Comparison of ENCODE assay signal across 8 mouse cellular contexts in genomic region chr4:105070982-105071381, GRCm38 (mm10). TPM values are rescaled to one million over a fixed set of nuclear protein-coding genes. Genes with fewer than 3 reads are reported as not detected.
DNase-seq lines count a peak whose midpoint lies in the region; ATAC-seq and TF ChIP-seq lines count a peak whose summit lies in the region.
"Had no signal": no experiment of that assay in that cellular context is flagged by ENCODE, and none has a peak within 500 bp of the region (broad histone marks: within the 10 kb centered on the region; RNA-seq: fewer than 3 reads in every experiment).

No protein-coding gene starts in this region.

- H3K4me3 ChIP-seq in ES-E14 (ENCODE audit: insufficient read depth in 1 of 2, low read depth in 1 of 2, low read length in 2 of 2, poor library complexity in 1 of 2, severe bottlenecking in 1 of 2) = no peak overlapping the region
- no peak overlapping the region for H3K4me3 ChIP-seq in embryonic facial prominence, embryonic 14.5 days (ENCODE audit: low read depth, low read length)
- H3K4me3 ChIP-seq in hindbrain, embryonic 11.5 days (ENCODE audit: low read depth, low read length) = no peak overlapping the region
- H3K4me3 ChIP-seq: liver, embryonic 15.5 days had no signal

- peak; percentile 57; the same call in 1 of the 2 replicates for ATAC-seq in embryonic facial prominence, embryonic 14.5 days (ENCODE audit: low read depth)
- no peak for ATAC-seq in hindbrain, embryonic 11.5 days (ENCODE audit: low FRiP score)

- H3K9me3 ChIP-seq in ES-E14 (ENCODE audit: control insufficient read depth, insufficient read depth, low read depth, low read length) = no peaks in the 10 kb centered on the region
- H3K9me3 ChIP-seq in embryonic facial prominence, embryonic 14.5 days (ENCODE audit: control insufficient read depth, low read length) = no peaks in the 10 kb centered on the region
- H3K9me3 ChIP-seq in hindbrain, embryonic 11.5 days (ENCODE audit: control insufficient read depth, low read length) = no peaks in the 10 kb centered on the region
- H3K9me3 ChIP-seq: liver, embryonic 15.5 days had no signal

- 32% methylated on average over 3 of the region's 3 CpGs for WGBS in embryonic facial prominence, embryonic 14.5 days
- 47% methylated on average over 3 of the region's 3 CpGs for WGBS in hindbrain, embryonic 11.5 days

- no peaks in the 10 kb centered on the region for H3K36me3 ChIP-seq in ES-E14 (ENCODE audit: control insufficient read depth, insufficient read depth, low read length, poor library complexity, severe bottlenecking)
- H3K36me3 ChIP-seq in embryonic facial prominence, embryonic 14.5 days (ENCODE audit: control insufficient read depth, insufficient read depth, low read length) = no peaks in the 10 kb centered on the region
- no peaks in the 10 kb centered on the region for H3K36me3 ChIP-seq in hindbrain, embryonic 11.5 days (ENCODE audit: control insufficient read depth, insufficient read depth, low read length)
- H3K36me3 ChIP-seq: liver, embryonic 15.5 days had no signal

- peak; percentile 76 for DNase-seq in ES-E14 (ENCODE audit: low read depth, low spot score)
- peak; percentile 86 to 88 for DNase-seq in adrenal gland, postnatal 36 days
- DNase-seq in embryonic facial prominence, embryonic 14.5 days (ENCODE audit: low spot score) = peak; percentile 74
- DNase-seq in hindbrain, embryonic 11.5 days (ENCODE audit: low spot score) = peak; percentile 76
- DNase-seq in layer of hippocampus, adult 9-10 months (ENCODE audit: low spot score) = peak; percentile 48
- peak; percentile 76 to 79 for DNase-seq in lung, postnatal 4 days
- DNase-seq in spleen, postnatal 36 days (ENCODE audit: low spot score in 2 of 2) = peak; percentile 29 to 30

- H3K9ac ChIP-seq in ES-E14 (ENCODE audit: insufficient read depth, low read depth, low read length, poor library complexity, severe bottlenecking) = no peak overlapping the region
- no peak overlapping the region for H3K9ac ChIP-seq in embryonic facial prominence, embryonic 14.5 days (ENCODE audit: low read depth, low read length)
- no peak overlapping the region for H3K9ac ChIP-seq in hindbrain, embryonic 11.5 days (ENCODE audit: low read depth, low read length)
- H3K9ac ChIP-seq: liver, embryonic 15.5 days had no signal

- H3K27me3 ChIP-seq in embryonic facial prominence, embryonic 14.5 days (replicated peaks; ENCODE audit: control insufficient read depth, insufficient read depth, low read length) = no peaks in the 10 kb centered on the region
- no peaks in the 10 kb centered on the region for H3K27me3 ChIP-seq in hindbrain, embryonic 11.5 days (ENCODE audit: control insufficient read depth, insufficient read depth, low read length)
- H3K27me3 ChIP-seq: liver, embryonic 15.5 days had no signal

- in situ Hi-C loops in ES-E14 (cut with MboI; ENCODE audit: low sequenced_read_pairs in 2 of 2, unreplicated experiment in 2 of 2) = no loop called here

- no peak overlapping the region for H3K27ac ChIP-seq in ES-E14 (ENCODE audit: insufficient read depth, low read depth, low read length, poor library complexity, severe bottlenecking)
- H3K27ac ChIP-seq in embryonic facial prominence, embryonic 14.5 days (replicated peaks; ENCODE audit: low read depth, low read length) = no peak overlapping the region
- no peak overlapping the region for H3K27ac ChIP-seq in hindbrain, embryonic 11.5 days (ENCODE audit: low read depth, low read length)
- H3K27ac ChIP-seq: liver, embryonic 15.5 days had no signal

- H3K4me1 ChIP-seq in ES-E14 (ENCODE audit: control insufficient read depth in 2 of 2, insufficient read depth in 2 of 2, low read length in 2 of 2, poor library complexity in 1 of 2) = no peaks in the 10 kb centered on the region
- no peaks in the 10 kb centered on the region for H3K4me1 ChIP-seq in embryonic facial prominence, embryonic 14.5 days (ENCODE audit: control insufficient read depth, insufficient read depth, low read length)
- H3K4me1 ChIP-seq in hindbrain, embryonic 11.5 days (replicated peaks; ENCODE audit: control insufficient read depth, insufficient read depth, low read length) = no peaks in the 10 kb centered on the region
- H3K4me1 ChIP-seq: liver, embryonic 15.5 days had no signal

- H3K4me2 ChIP-seq in embryonic facial prominence, embryonic 14.5 days (ENCODE audit: low read depth, low read length) = no peak overlapping the region
- no peak overlapping the region for H3K4me2 ChIP-seq in hindbrain, embryonic 11.5 days (replicated peaks; ENCODE audit: low read depth, low read length)
- H3K4me2 ChIP-seq: liver, embryonic 15.5 days had no signal

TF ChIP-seq in ES-E14, 5 proteins besides CTCF, POLR2A, EP300 and RAD21:
- TF ChIP-seq ZC3H11A (IDR thresholded peaks at IDR 0.05; ENCODE audit: borderline replicate concordance, low read depth, low read length) (peak; percentile 8; the same call in 1 of the 2 replicates), HCFC1 (IDR thresholded peaks at IDR 0.05; ENCODE audit: borderline replicate concordance, insufficient read depth, low read length) (no peak)

RNA-seq across cellular contexts. Expression of gene Prkaa2, which starts 38.7 kb away (rescaled TPM):
- 3.9 and 4.3 TPM in 2 replicates for total RNA-seq in ES-E14 (2012; rRNA removed)
- total RNA-seq in adrenal gland, postnatal 36 days (2021) = 10 to 100 TPM in 1 of 2 experiments, 1 to 10 TPM in 1; 6.8 to 13.7 TPM
- 3.9 and 5.6 TPM in 2 replicates for polyA plus RNA-seq in embryonic facial prominence, embryonic 14.5 days (2014; fragmentation: Nextera tagmentation; extraction: Ambion mirVana)
- polyA plus RNA-seq in hindbrain, embryonic 11.5 days (2014; fragmentation: Nextera tagmentation; extraction: Ambion mirVana) = 5.0 TPM in 2 replicates

Comparison
In these comparisons a context has a peak if more than half of its experiments do, and no peak if none do; other contexts are left out.
1. DNase-seq: peak in every context shown above with its lines; median percentile 87 in adrenal gland, postnatal 36 days; 78 in lung, postnatal 4 days; 76 in ES-E14; 76 in hindbrain, embryonic 11.5 days; 74 in embryonic facial prominence, embryonic 14.5 days; 48 in layer of hippocampus, adult 9-10 months; 30 in spleen, postnatal 36 days.